Mouse (Mus musculus): ENCODE measurements around the gene Ntf5.
A peak's percentile ranks its signal among the peaks of the same experiment; 100 is the strongest.

Gene Ntf5

DNA sequence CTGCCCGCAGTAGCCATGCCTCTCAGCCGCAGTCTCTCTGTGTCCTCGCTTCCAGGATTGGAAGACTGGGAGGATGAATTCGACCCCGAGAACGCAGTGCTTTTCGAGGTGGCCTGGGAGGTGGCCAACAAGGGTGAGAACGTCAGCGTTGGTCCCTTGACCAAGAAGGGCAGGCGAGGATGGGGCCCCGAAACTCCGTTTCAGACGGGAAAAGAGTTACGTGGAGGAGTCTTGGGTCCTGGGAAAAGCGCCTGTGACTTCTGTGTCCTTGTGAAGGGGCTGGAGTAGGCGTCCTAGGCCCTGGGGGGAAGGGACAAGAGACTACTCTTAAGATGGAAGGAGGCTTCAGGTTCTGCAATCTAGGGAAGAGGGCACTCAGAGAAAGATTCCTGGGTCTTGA is 21.5 kb downstream of the Ntf5 start:
- DNase-seq (ENCODE audit: low read depth, low spot score): no peak

DNA sequence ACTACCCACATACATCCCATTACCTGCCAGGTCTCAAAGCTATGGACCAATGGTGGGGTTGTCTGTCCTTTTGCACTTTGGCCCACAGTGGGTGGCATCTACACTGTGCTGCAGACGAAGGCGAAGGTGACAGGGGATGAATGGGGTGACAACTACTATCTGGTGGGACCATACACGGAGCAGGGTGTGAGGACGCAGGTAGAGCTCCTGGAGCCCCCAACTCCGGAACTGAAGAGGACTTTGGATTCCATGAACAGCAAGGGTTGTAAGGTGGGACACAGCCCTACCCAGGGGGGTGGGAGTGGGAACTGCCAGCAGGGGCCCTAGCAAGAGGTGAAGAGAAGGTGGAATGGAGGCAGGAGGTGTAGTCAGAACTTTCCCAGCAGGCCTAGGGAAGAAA is 22.9 kb downstream of the Ntf5 start:
- DNase-seq (ENCODE audit: low read depth, low spot score): no peak

DNA sequence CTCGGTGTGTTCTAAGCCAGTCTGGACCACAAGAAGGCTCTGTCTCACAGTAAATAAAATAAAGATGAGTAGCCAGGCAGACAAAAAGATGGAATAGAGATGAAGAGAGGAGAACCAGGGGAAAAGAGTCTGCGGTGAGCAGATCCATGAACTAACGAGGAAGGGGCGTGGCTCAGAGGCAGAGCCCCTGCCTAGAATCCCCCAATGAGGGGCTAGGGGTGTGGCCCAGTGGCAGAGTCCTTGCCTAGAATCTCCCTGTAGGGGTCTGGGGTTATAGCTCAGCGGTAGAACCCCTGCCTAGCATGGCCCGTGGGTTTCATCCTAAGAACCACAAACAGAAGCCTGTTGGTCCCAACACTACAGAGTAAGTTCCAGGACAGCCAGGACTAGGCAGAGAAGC is 23.6 kb downstream of the Ntf5 start:
- DNase-seq (ENCODE audit: low read depth, low spot score): no peak

DNA sequence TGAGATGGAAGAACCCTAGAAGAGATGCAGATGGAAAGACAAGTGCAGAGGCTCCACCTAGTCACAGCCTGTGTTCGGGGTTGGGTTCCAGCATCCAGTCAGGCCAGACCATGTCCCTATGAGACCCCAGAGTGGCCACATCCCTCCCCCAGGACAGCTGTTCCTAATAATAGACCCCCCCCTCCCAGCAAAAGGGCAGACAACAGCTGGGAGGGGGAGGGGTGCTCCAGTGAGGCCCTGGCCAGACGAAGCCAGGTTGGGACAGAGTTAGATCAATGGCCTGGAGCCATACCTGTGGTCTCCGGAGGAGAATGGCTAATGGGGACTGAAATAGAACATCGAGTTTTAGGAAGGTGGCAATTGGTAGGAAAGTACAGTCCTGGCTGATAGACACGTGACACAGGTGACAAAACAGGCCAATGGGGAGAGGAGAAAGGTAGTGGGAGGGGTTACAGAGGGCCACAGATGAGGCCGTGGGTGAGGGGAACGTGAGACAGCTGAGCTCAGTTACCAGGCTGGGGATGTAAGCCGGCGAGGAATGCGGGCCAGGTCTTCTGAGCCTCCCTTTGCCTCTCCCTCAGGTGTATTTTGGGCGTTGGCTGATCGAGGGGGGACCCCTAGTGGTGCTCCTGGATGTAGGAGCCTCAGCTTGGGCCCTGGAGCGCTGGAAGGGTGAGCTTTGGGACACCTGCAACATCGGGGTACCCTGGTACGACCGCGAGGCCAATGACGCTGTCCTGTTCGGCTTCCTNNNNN is 24.2 kb downstream of the Ntf5 start, which contains the start of gene Ruvbl2:
Gene Ruvbl2 (minus strand): TSS at position 576 of the 756 bp plus-strand sequence.
- DNase-seq (ENCODE audit: low read depth, low spot score): no peak

DNA sequence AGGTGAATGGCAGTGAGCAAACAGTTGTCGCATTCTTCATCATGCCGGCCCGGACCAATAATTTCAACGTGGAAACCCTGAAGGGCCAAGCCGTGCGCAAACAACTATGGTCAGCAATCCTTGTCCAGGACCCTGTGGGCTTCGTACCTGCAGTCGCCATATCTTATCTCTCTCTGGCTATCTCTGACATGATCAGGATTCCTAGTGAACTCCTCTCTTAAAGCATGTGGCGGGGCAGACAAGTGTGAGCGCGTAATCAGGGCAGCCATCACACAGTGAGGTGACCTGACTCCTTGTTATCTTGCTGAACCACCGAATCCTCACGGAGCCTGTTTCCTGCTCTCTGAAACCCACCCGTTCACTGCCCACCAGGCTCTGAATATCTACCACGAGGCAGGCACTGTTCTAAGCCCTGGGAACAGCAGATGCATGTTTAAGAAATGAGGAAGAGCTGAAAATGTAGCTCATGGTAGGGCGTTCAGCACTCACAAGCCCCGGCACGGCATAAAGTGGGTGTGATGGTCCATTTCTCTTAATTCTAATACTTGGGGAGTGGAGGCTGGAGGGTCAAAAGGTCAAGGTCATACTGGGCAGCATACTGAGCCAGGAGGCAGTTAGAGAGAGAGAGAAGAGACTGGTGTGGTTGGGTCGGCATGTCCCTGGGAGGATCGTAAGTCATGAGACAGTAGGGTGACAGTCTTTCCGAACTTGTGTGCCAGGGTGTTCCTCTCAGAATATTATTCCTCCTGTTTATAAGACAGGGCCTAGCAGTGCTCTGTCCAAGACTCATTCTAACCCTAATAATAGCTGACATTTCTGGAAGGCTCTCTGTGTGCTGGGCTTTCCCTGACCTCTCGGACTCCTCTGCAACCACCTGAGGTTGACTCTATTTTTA is 30.3 kb downstream of the Ntf5 start:
- no peak for DNase-seq (ENCODE audit: low read depth, low spot score)

DNA sequence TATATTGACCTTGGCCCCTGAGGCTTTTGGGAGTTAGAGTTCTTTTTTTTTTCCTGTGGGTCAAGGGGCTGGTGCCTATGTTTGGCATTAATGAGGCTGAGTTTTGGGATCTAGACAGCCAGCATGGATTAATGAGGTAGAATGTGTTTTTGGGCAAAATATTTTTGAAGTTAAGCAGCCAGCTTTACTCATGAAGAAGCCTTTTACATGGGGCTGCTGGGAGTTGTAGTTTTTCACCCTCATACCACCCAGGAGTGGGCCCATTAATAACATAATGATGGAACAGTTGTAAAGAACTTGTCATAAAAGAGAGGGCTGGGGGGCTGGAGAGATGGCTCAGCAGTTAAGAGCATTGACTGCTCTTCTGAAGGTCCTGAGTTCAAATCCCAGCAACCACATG is 33.1 kb downstream of the Ntf5 start:
- DNase-seq (ENCODE audit: low read depth, low spot score): no peak

DNA sequence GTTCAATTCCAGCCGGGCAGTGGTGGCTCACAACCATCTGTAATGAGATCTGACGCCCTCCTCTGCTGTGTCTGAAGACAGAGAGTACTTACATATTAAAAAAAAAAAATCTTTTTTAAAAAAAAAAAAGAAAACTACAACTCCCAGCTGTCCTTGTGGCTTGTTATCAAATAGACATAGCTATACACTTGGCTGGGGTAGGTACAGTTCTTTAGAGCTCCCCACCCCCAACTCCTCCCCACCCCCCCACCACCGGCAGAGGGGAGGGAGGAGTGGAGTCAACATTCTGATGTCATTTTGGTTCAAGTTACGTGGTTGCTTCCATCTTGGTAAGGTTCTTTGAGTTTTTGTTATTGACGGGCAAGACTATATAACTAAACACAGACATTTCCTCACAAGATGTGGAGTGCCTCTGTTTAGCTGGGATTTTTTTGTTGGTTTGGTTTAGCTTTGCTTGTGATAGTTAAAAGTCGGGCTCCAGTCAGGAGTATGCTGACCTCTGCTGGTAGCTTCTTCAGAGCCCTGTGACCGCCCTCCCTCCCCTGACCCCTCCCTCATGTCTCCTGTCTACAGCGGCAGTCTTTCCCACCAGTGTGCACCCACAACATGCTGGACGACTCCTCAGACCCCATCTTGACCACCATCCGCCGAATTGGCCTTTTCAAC is 34.0 kb downstream of the Ntf5 start:
- no peak for DNase-seq (ENCODE audit: low read depth, low spot score)

DNA sequence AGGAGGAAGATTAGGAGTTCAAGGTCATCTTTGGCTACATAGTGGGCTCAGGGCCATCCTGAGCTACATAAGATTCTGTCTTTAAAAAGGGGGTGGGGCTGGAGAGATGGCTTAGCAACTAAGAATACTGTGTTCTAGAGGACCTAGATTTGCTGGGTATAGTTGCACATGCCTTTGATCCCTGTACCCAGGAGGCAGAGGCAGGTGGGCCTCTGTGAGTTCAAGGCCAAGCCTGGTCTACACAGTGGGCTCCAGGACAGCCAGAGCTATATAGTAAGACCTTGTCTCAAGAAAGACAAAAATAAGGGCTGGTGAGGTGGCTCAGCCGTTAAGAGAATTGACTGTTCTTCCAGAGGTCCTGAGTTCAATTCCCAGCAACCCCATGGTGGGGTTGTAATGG is 36.5 kb downstream of the Ntf5 start:
- DNase-seq (ENCODE audit: low read depth, low spot score): no peak

DNA sequence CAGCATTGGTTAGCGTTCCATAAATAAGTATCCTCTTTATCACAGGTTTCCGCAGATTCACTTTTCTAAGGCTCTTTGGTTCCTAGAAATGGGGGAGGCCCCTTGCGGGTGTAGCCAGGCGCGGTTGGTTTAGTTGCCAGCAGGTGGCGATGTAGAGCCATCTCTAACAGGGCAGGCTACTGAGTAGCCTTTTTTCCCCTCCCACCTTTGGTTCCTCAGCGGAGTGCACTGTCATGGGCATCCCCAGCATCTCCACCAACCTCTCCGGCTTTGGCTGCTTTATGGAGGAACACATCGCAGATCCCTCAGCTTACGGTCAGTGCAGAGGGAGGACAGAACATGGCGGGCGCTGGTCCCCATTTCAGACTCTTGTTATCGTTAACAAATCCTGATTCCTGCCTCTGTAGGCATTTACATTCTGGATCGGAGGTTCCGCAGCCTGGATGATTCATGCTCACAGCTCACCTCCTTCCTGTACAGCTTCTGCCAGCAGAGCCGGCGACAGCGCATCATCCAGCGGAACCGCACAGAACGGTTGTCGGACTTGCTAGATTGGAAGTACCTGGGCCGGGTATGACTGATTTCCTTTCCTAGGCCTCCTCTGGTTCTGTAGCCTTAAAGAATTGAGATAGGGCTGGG is 38.0 kb downstream of the Ntf5 start:
- DNase-seq (ENCODE audit: low read depth, low spot score): no peak

DNA sequence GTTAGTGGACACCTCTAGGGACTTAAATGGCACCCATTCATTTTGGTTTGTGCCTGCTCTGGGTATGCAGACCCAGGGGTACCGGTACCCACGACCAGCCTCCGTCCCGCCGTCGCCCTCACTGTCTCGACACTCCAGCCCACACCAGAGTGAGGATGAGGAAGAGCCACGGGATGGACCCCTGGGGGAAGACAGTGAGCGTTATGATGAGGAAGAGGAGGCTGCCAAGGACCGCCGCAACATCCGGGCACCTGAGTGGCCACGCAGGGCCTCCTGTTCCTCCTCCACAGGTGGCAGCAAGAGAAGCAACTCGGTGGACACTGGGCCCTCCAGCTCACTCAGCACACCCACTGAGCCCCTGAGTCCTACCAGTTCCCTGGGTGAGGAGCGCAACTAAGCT is 41.5 kb downstream of the Ntf5 start:
- no peak for DNase-seq (ENCODE audit: low read depth, low spot score)

DNA sequence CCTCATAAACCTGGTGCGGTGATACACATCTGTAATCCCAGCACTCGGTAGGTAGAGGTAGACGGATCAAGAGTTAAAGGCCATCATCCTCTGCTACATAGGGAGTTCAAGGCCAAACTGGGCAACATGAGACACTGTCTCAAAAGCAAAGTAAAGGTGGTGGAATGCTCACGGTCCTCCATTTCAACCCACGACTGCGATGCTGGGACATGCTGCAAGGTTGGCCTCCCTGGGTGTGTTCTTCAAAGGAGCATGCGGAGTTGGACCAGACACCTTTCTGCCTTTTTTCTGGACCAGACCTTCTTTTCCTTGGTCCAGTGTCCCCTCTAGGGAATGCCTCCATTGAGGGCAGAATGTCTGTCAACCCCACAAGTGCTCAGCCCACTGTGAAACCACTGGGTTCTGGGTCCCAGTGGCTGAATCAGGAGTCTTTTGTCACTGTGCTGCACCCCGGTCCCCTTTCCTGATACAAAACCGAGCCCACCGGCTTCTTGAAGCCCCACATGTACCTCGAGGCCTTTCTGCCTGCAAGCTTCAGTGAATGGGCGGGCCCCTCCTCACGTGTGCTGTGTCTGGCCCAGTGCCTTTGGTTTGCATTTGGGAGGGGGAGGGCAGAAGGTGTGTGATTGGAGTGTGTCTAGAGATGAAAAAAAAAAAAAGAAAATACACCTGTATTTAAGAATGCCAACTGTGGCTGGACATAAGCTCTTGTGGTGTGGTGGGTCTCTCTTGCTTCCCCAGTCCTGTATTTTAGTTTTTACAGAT is 42.6 kb downstream of the Ntf5 start:
- no peak for DNase-seq (ENCODE audit: low read depth, low spot score)

DNA sequence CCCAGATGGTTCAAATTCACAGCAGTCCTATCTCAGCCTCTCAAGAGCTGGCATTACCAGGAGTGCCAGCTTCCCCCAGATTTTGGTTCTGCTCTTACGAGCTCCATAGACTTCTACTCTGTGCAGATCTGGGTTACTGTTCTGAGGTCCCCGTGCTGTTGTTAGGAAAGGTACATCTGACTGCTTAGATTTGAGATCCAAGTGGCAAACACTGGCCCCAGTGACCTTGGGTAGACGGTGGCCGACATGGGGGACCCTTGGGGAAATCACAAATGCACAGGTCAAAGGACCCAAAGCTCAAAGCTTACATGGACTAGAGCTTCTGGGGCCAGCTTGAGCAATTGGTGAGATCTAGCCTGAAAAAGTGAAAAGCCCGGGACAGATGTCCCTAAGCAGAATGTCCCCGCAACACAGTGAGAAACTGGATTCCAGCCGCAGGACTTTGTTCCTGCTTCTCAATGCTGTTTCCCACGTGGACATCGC is 43.3 kb downstream of the Ntf5 start:
- no peak for DNase-seq (ENCODE audit: low read depth, low spot score)

DNA sequence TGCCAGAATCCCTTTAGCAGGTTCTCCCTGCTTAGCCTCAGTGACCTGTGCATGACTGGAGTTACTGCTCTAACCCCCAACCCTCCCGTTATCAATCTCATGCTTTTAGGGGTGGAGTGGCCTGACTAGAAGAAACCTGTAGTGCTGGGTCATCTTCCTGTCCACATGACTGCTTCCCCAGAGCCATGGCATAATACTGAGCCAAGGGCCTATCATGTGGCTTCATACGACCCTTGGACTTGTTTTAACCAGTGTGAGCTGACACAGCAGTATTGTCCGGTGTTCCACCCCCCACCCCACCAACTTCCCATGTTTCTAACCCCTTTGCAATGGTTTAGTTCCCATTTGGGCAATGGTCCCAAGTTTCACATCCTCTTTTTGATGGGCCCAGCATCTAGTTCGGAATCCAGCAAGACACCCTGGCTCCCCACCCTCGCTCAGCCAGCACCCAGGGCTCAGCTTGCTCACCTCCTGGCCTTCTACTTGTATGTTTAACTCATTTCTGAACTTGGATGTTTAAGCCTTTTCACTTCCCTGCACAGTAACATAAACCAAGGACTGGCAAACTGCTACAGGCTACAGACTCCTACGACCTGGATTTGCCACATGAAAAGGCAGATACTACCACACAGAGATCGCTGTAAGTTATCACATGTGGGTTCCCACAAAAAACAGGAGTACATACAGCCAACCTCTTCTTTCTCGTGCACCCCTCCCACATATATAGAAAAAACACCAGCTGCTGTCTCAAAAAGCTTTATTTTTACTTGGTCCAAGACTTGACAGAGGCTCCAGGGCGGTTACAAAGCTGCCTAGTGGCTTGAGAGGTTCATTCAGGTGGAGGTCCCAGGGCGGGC is 43.9 kb downstream of the Ntf5 start:
- no peak for DNase-seq (ENCODE audit: low read depth, low spot score)

DNA sequence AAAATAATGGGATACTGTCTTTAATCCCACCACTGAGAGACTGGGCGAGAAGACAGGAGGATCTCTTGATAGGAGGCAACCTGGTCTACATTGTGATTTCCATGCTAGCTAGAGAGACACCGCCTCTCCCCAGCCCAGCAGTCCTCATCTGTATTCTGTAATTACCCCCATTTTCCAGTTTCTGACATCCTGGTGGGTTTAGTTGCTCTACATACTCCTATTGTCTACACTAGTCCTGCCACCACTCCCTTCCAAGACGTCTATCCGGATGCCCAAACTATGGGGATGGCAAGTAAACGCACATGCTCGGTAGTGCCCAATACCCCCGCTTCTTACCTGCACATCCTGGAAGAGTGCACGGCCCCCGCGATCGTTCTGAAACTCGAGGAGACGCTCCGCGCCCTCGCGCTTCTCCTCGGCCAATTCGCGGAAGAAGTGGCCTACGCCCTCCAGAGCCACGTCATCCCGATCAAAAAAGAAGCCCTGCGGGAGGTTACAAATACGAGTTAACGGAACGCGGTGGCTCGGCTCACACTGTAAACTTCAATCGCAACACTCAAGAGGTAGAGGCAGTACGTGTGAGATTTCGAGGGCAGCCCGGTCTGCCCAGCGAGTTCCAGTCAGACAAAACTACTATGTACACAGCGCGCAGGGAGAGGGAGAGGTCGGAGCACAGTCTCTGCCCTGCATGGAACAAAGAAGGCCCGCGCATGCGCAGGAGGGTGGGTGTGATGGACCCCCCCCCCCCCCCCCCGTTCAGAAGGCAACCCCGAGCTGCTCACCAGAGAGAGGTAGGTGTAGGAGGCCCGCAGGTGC is 45.5 kb downstream of the Ntf5 start:
- DNase-seq (ENCODE audit: low read depth, low spot score): peak; percentile 64

DNA sequence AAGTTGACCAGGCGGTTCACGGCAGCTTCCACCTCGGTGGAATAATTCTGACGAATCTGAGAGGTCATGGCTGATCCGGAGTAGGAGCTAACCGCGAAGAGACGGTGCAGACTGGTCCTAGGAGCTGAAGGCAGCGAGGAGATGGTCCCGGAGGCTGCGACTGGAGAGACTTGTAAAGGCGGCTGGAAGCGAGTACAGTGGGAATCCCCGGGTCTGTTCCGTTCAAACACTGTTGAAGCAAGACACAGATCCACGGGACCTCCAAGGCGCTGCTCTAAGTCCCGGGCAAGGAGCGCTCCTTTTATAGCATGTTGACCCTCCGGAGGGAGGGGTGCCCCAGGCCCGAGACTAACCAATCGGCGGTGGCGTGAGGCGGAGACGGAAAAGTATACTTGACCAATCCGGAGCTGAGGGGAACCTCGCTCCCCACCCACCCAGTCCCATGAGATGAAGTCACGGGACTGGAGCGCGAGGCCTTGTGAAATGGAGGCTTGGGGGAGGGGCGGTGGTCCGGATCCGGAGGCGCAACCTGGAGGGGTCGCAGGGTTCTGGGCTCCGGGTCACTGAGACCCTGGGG is 46.2 kb downstream of the Ntf5 start, which contains the start of gene Ftl1:
Gene Ftl1 (minus strand): TSS at position 321 of the 577 bp plus-strand sequence.
- DNase-seq (ENCODE audit: low read depth, low spot score): peak; percentile 82

DNA sequence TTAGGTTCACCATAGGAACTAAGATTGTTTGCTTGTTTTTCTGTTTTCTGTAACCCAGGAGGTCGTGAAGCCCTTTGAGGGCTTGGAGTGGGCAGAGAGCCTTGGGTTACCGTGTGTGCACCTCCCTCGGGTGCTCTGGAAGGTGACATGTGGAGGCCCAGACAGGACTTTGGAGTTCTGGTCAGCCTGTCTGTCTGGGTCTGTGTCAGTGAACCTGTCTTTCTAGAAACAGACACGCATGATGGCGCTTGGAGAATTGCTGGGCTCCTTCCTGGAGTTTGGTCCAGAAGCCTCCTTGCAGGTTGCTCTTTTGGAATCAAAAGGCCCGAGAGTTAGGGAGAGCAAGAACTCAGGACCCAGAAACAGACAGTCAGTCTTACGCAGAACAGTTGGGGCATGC is 46.9 kb downstream of the Ntf5 start:
- DNase-seq (ENCODE audit: low read depth, low spot score): no peak

DNA sequence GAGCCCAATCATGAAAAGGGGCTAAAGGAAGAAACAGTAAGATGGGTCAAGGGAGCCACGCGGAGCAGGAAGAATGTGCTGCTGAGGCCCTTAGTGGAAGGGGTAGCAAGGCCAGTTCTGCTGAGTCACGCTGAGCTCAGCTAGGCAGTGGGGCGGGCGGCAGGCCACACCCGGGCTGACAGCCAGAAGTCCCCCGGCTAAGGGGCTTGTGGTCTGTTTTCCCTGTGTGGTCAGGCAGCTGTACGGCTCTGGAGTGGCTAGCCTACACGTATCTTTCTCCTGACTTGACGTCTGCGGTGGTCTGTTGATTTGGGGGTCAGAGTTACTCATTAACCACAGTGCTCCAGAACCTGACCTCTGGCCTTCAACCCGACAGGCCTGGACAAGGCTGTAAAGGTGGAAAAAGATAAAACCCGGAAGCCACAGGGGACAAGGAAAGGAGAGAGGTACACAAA is 47.4 kb downstream of the Ntf5 start:
- DNase-seq (ENCODE audit: low read depth, low spot score): no peak

DNA sequence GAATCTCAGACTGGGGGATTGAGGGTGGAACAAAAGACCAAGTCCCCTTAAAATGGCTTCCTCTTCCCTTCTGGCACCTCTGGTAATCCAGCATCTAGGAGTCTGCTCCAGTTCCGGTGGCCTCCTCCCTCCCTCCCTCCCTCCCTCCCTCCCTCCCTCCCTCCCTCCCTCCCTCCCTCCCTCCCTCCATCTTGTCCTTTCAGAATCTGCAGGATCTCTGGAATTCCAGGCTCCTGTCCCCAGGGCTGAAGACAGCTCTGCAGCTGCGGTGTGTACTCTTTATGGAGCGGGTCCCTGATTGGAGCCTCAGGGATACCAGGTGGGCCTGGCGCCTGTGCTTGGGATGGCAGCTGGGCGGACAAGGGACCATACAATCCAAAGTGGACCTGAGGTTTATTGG is 47.8 kb downstream of the Ntf5 start:
- DNase-seq (ENCODE audit: low read depth, low spot score): no peak

DNA sequence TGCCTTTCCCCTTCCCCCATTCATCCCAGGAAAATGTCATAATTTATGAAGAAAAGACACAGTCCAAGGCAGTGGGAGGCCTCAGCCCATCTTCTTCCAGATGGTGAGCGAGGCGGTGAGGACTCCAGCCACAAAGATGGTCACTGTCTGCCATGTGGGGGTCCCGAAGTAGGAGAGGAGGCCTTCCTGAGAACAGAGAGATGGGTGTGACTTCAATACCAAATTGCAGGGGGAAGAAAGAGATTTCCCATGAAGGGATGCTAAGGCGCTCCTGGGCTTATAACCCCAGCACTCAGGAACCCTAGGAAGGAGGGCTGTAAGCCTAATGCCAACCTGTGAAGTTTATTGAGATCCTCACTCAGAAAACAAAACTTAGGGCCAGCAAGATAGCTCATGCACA is 48.3 kb downstream of the Ntf5 start:
- DNase-seq (ENCODE audit: low read depth, low spot score): no peak
